Mouse (Mus musculus): ENCODE measurements at regions not wholly inside any gene's neighbourhood (a gene's known extent, or its start where the extent isn't known, plus 50 kb on each side); places are given as distances from the start of the nearest gene placed in this dataset.
A peak's percentile ranks its signal among the peaks of the same experiment; 100 is the strongest.

- no peaks in the 10 kb centered on the region for H3K27me3 ChIP-seq (replicated peaks; ENCODE audit: control insufficient read depth, insufficient read depth, low read length)
- H3K36me3 ChIP-seq (ENCODE audit: control insufficient read depth, insufficient read depth, low read length), result no peaks in the 10 kb centered on the region
- DNase-seq, result no peak
- TF ChIP-seq CTCF (conservative IDR thresholded peaks at IDR 0.05; ENCODE audit: insufficient read depth, insufficient read length, low read depth, low read length), result no peak
- no peak for TF ChIP-seq POLR2A (IDR thresholded peaks at IDR 0.05; ENCODE audit: low read depth, low read length)
- H3K4me1 ChIP-seq (ENCODE audit: control insufficient read depth, insufficient read depth, low read length), result no peaks in the 10 kb centered on the region
- WGBS, result 88% methylated on average over 2 of the region's 2 CpGs
- H3K27ac ChIP-seq (ENCODE audit: insufficient read depth, low read depth, low read length), result no peak overlapping the region
- H3K4me3 ChIP-seq (ENCODE audit: insufficient read depth, low read depth, low read length), result no peak overlapping the region
Measured at GRCm38 (mm10) chr13:101824962-101825361, 56.9 kb upstream of the Pik3r1 start.

- WGBS, result 83% methylated on average over 7 of the region's 7 CpGs
- no peaks in the 10 kb centered on the region for H3K27me3 ChIP-seq (replicated peaks; ENCODE audit: control insufficient read depth, insufficient read depth, low read length)
- no peaks in the 10 kb centered on the region for H3K4me1 ChIP-seq (ENCODE audit: control insufficient read depth, insufficient read depth, low read length)
- DNase-seq, result no peak
- no peaks in the 10 kb centered on the region for H3K36me3 ChIP-seq (ENCODE audit: control insufficient read depth, insufficient read depth, low read length)
- no peak for TF ChIP-seq POLR2A (IDR thresholded peaks at IDR 0.05; ENCODE audit: low read depth, low read length)
- no peak for TF ChIP-seq CTCF (conservative IDR thresholded peaks at IDR 0.05; ENCODE audit: insufficient read depth, insufficient read length, low read depth, low read length)
- H3K27ac ChIP-seq (ENCODE audit: insufficient read depth, low read depth, low read length), result no peak overlapping the region
- no peak overlapping the region for H3K4me3 ChIP-seq (ENCODE audit: insufficient read depth, low read depth, low read length)
Measured at GRCm38 (mm10) chr13:101831872-101832629, 64.0 kb upstream of the Pik3r1 start.

- no peak for TF ChIP-seq POLR2A (IDR thresholded peaks at IDR 0.05; ENCODE audit: low read depth, low read length)
- 68% methylated on average over 4 of the region's 4 CpGs for WGBS
- peak; percentile 52 for DNase-seq
Measured at GRCm38 (mm10) chr13:101834546-101834945, 66.5 kb upstream of the Pik3r1 start.

GRCm38 (mm10) chr13:101836992-101837391 is 69.0 kb upstream of the Pik3r1 start:
- Histone ChIP-seq H3K4me3 (ENCODE audit: insufficient read depth, low read depth, low read length) (no peak overlapping the region), H3K27ac (ENCODE audit: insufficient read depth, low read depth, low read length) (no peak overlapping the region), H3K27me3 (replicated peaks; ENCODE audit: control insufficient read depth, insufficient read depth, low read length) (no peaks in the 10 kb centered on the region), H3K4me1 (ENCODE audit: control insufficient read depth, insufficient read depth, low read length) (no peaks in the 10 kb centered on the region), H3K36me3 (ENCODE audit: control insufficient read depth, insufficient read depth, low read length) (no peaks in the 10 kb centered on the region)
- 95% methylated on average over 1 of the region's 1 CpGs for WGBS
- DNase-seq, result no peak
- no peak for TF ChIP-seq POLR2A (IDR thresholded peaks at IDR 0.05; ENCODE audit: low read depth, low read length)
- no peak for TF ChIP-seq CTCF (conservative IDR thresholded peaks at IDR 0.05; ENCODE audit: insufficient read depth, insufficient read length, low read depth, low read length)

More at GRCm38 (mm10) chr13:101834546-101834945, 66.5 kb upstream of the Pik3r1 start:
- H3K27me3 ChIP-seq (replicated peaks; ENCODE audit: control insufficient read depth, insufficient read depth, low read length), result no peaks in the 10 kb centered on the region
- no peaks in the 10 kb centered on the region for H3K36me3 ChIP-seq (ENCODE audit: control insufficient read depth, insufficient read depth, low read length)
- H3K4me1 ChIP-seq (ENCODE audit: control insufficient read depth, insufficient read depth, low read length), result no peaks in the 10 kb centered on the region
- H3K27ac ChIP-seq (ENCODE audit: insufficient read depth, low read depth, low read length), result peak overlapping the region; percentile 56; the same call in 1 of the 2 replicates
- no peak overlapping the region for H3K4me3 ChIP-seq (ENCODE audit: insufficient read depth, low read depth, low read length)

GRCm38 (mm10) chr13:101844461-101845440 is 76.7 kb upstream of the Pik3r1 start:
- Histone ChIP-seq H3K27ac (ENCODE audit: insufficient read depth, low read depth, low read length) (peak overlapping the region; percentile 35; the same call in 1 of the 2 replicates), H3K4me1 (ENCODE audit: control insufficient read depth, insufficient read depth, low read length) (no peaks in the 10 kb centered on the region; the same call in 1 of the 2 replicates), H3K4me3 (ENCODE audit: insufficient read depth, low read depth, low read length) (no peak overlapping the region), H3K36me3 (ENCODE audit: control insufficient read depth, insufficient read depth, low read length) (no peaks in the 10 kb centered on the region), H3K27me3 (replicated peaks; ENCODE audit: control insufficient read depth, insufficient read depth, low read length) (no peaks in the 10 kb centered on the region)
- WGBS, result 65% methylated on average over 7 of the region's 7 CpGs
- DNase-seq, result no peak
- no peak for TF ChIP-seq CTCF (conservative IDR thresholded peaks at IDR 0.05; ENCODE audit: insufficient read depth, insufficient read length, low read depth, low read length)
- TF ChIP-seq POLR2A (IDR thresholded peaks at IDR 0.05; ENCODE audit: low read depth, low read length), result no peak

GRCm38 (mm10) chr13:101846016-101846415 is 78.0 kb upstream of the Pik3r1 start:
- TF ChIP-seq POLR2A (IDR thresholded peaks at IDR 0.05; ENCODE audit: low read depth, low read length) (no peak), CTCF (conservative IDR thresholded peaks at IDR 0.05; ENCODE audit: insufficient read depth, insufficient read length, low read depth, low read length) (no peak)
- no peak overlapping the region for H3K4me3 ChIP-seq (ENCODE audit: insufficient read depth, low read depth, low read length)
- 85% methylated on average over 3 of the region's 3 CpGs for WGBS
- no peaks in the 10 kb centered on the region for H3K36me3 ChIP-seq (ENCODE audit: control insufficient read depth, insufficient read depth, low read length)
- no peak overlapping the region for H3K27ac ChIP-seq (ENCODE audit: insufficient read depth, low read depth, low read length)
- DNase-seq, result no peak
- H3K4me1 ChIP-seq (ENCODE audit: control insufficient read depth, insufficient read depth, low read length), result no peaks in the 10 kb centered on the region; the same call in 1 of the 2 replicates
- H3K27me3 ChIP-seq (replicated peaks; ENCODE audit: control insufficient read depth, insufficient read depth, low read length), result no peaks in the 10 kb centered on the region
